Mouse (Mus musculus) gastrocnemius, postnatal 10 days (tissue): Measurements from ENCODE around the gene Mettl5. TPM values are rescaled to one million over a fixed set of nuclear protein-coding genes. Genes with fewer than 3 reads are reported as not detected.

Source experiments
- DNase-seq: peaks from one replicate; pipeline ENCODE4 v3.0.0; 2021; ENCODE audit warnings: mixed read lengths
- total RNA-seq, 2 experiments: library from RNA; stranded (reverse); gene quantifications; 2 replicates each; pipeline ENCODE4 v1.2.3; 2021

Gene Mettl5
- total RNA-seq, 2 experiments from 2014 or later = 19.6 to 21.4 TPM

DNA sequence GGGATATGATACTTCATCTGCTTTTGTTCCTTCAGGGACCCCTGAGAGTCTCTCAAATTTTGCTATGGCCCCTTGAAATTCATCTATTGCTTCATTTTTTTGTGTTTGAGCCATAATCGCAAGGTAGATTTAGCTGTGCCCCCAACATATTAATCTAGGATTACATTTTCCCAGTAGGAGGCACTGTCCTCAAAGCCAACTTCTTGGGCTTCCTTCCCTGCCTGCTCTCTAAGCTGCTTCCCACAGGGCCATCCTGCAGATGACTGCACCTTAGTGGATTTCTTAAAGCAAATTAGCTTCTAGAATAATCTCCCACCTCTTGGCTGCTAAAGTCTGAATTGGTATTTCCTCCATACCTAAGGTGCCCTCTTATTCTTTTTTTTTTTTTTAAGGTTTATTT lies 27.5 kb downstream of the Mettl5 start:
- DNase-seq = no peak

DNA sequence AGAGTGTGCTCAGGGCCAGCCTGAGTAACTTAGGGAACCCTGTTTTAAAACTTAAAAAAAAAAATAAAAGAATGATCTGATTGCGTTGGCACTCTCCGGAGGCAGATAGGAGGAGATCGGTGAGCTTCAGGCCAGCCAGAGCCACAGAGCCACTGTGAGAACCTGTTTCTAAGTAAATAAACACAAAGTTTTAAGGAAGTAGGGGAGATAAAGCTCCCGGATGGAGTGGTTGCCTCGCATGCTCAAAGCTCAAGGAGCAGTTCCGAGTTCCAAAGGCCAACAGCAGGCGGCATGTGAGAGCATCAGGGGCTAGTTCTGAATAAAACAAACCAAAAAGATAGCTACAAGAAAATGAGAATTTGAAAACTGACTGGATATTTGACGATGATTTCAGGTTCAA lies 29.0 kb downstream of the Mettl5 start:
- no peak for DNase-seq

DNA sequence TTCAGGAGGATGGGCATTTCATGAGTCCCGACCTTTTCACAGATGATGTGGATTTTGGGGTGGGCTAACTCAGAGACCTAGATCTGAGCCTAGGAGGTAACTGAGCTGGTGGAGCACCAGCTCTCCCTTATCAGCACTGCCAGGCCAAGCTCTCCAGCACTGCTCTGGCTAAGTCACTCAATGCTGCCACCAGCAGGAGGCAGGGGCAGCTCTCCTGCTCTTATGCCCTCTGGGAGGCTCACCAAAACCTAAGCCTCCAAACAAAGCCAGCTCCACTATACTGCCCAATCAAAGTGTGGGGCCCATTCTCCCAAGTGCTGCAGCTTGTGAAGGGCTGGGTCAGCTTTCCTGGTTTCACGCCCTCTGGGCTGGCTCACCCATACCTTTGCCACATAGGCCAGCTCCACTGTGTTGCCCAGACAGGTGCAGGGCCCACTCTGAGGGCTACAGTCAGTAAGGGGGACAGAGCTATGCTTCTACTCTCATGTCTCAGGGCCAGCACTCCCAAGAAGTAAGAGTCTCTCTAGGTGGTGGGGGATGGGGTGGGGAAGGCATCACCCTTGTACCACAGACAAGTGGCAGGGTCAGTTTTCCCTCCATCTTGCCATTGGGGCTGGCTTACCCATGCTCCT lies 33.9 kb downstream of the Mettl5 start:
- no peak for DNase-seq

DNA sequence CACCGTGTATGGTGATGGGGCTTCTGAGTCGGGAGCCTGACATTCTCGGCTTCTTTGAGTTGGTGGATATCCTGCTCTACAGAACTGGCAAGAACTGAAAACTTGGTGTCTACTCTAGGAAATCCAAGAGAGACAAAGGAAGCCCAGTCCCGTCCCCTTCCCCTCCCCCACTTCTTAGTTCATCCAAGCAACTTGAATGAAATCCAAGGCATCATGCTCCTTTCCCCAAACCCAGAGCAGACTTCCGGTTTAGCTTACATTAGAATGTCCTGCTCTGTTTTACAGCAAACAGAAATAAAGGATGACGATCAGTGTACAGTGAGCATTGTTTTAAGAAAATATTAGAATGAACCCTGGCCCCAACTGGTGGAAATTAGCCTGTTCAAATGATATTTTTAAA lies 36.2 kb downstream of the Mettl5 start:
- DNase-seq = no peak

DNA sequence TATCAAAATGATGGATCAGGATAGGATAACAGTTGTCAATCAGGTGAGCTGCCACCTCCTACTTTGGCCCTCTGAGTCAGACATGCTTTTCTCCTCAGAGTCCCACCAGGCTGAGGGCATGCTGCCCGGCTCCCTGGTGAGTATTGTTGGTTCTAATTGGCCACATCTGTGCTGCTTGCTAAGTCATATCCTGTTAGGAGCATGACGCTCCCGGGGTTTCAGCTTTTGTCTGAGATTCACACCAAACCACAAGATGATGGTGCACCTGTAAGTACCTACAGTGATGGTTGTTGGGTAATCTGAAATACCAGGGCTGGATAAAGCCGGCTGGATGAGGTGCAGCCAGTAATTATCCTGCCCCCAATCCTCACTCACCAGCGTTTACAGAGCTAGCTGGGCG lies 45.2 kb downstream of the Mettl5 start:
- no peak for DNase-seq

DNA sequence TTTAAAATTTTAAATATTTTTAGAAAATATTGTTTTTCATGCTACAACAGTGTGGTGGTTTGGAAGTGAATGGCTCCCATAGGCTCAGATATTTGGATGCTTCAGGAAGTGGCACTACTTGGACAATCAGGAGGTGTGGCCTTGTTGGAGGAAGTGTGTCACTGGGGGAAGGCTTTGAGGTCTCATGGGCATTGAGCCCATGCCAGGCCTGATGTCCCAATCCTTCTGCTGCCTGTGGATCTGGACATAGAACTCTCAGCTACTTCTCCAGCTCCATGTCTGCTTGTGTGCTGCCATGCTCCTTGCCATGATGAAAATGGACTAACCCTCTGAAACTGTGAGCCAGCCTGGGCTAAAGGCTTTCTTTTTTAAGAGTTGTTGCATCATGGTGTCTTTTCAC lies 46.7 kb downstream of the Mettl5 start:
- no peak for DNase-seq

DNA sequence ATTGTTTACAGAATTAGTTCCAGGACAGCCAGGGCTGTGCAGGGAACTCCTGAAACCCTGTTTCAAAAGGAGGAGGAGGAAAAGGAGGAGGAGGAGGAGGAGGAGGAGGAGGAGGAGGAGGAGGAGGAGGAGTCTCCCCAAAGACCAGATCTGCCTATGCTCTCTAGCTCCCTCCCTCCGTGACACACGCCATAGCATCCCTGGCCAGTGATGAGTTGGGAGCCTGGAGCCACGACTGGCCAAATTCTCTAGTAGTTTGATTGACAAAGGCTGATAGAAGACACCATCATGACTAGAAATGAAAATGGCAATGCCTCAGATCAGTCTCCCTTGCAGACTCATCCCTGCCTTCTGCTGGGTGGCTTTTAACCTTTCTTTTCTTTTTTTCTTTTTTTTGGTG lies 47.4 kb downstream of the Mettl5 start:
- DNase-seq = no peak

DNA sequence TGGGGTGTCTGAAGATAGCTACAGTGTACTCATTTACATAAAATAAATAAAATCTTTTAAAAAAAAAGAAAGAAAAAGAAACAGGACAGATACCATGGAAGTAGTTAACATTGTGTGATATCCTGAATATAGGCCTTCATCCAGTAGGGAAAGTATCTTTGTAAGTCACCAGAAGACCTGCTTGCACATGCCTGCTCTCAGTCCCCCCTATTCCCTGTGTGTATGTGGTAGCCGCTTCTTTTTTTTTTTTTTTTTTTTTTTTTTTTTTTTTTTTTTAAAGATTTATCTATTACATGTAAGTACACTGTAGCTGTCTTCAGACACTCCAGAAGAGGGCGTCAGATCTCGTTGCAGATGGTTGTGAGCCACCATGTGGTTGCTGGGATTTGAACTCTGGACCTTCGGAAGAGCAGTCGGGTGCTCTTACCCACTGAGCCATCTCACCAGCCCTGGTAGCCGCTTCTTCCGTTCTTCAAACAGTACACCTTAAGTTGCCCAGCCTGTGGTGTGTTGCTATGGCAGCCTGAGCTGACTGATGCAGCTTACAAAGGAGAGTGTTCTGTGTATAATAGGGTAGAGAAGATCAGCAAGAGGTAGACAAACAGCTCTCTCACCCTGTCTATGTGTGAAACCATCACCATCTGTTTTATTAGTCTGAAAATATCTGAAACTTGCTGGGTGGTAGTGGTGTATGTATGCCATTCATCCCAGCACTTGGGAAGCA lies 48.0 kb downstream of the Mettl5 start:
- no peak for DNase-seq

DNA sequence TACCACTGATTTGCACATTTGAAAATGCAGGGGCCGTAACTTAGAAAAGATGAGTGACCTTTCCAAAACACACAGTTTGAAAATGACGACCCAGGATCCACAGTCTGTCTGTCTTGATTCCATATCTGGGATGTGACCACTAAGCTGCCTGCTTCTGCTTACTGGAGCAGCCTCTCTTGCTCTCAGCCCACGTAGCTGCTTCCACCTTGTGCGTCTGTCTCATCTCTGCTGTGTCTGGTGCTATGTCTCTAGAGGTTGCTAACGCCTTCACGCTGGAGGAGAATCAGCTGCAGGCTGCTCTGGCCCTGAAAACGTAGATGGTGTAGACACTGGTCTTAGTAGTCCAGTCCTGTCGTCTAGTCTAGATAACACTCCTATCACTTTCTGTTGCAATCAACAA lies 55.3 kb downstream of the Mettl5 start:
- no peak for DNase-seq

DNA sequence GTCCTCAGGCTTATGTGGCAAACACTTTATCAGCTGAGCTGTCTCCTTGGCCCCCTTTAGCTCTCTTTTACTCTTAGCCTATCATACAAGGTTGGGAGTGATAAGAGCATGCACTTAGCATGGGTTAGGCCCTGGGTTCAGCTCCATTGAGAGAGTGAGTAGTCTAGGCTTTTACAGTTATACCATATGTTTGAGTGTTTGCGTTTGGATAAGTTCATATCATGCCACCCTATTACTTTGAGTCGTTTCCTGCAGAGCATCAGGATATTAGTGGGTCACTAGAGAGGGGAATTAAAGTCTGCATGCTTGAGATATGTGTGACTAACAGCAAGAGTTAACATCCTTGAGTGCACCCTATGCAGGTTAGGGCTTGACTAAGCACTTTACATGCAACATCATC lies 55.7 kb downstream of the Mettl5 start:
- no peak for DNase-seq

DNA sequence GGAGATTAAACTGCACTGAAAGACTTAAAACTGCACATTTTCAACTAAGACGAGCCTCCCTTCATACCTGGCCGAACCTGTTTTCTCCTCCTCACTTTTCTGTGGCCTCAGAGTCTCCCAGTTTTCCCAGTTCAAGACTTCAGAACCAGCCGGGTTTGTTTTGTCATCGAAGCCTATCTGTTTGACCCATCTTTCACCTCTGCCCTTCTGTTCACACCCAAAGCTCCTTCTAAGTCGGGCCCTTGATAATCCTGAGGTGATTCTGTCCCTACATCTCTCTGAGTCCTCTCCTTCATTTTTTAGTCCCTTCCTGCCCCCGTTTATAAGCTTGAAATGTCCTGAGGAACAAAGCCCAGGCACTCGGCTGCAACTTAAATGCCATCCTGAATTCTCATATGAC lies 57.4 kb downstream of the Mettl5 start:
- no peak for DNase-seq

DNA sequence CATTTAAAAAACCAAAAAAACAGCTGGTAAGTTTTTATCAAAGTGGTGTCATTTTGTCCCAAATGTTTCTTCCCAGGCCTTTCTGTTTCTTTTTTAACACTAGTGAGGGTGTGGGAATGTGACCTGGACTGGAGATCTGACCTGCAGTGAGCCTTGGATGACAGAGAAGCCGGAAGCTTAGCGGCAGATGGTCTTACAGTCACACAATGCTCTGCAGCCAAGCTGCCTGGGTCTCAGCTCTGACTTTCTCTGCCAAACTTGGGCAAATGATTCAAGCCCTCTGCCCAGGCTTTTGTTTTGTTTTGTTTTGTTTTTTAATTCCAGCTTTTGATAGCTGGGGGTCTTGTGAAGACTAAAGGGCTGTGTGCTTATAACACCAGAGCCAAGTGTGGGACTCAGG lies 59.0 kb downstream of the Mettl5 start:
- no peak for DNase-seq

DNA sequence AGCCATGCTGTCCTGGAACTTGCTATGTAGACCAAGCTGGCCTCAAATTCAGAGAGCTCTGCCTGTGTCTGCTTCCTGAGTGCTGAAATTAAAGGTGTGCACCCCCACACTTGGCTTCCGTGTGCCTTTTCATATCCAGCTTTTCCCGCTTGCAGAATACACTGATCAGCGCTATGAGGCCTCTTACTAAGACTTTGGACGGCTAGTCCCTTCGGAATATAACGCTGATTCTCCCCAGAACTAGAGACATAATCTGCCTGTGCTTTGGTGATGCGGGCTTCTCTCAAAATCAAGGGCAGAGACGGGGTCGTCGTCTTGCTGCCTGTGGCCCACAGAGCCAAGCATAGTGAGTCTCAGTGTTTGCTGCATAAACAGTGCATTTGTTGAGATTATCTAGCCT lies 59.5 kb downstream of the Mettl5 start:
- no peak for DNase-seq

DNA sequence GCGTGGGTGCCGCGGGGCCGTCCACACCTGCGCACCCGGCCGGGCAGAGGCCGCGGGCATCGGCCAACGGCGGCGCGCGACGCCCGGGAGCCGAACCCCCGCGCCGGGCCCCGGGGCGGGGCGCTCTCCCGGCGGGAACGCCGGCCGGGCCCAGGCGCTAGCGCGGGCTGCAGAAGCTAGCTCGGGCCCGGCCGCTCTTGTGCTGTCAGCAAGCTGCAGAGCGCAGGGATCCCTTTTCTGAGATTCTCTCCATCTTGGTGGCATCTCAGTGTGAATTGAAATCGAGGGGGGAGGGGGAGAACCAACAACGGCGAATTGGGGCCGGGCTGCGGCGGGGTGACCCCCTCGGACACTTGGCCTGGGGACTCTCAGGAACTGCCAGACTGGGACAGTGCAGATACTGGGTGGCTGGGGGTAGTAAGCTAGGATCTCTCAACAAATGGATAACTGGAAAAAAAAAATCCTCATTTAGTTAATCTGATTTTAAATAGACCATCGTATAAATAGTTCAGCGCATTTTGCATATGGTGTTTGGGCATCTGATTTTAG lies 62.2 kb downstream of the Mettl5 start:
- peak; percentile 47 for DNase-seq

DNA sequence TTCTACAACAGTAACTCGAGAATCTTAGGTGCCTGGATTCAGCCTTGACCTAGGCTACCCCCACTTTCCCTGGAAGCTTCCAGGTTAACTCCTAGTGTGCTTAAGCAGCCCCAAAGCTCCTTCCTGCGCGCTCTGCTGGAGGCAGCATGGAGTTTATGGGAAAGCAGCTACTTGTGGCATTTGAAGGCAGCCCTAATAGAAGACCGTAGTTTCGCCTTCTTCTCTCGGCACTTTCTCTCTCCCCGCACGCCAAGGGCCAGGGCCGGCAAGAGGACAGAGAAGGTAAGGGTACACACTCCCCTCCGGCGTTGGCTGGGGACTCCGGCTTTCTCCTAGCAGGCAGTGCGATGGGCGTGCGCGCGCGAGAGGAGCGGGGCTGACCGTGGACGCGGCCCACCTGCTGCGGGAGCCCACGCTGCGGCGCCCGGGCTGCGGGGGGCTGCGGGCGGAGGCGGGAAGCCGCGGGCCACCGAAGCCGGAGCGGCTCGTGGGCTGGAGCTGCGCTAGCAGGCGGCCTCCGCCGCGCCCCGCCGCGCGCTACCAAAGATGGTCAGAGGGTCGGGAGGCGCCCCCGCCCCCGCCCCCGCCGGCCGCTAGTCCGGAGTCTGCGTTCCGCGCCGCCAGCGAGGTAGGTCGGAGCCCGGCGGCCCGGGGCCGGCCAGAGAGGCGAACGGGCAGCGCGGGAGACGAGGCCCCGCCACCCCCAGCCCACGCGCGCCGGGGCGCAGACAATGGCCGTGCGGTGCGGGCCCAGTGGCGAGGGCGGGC lies 62.9 kb downstream of the Mettl5 start:
- peak; percentile 50 for DNase-seq

DNA sequence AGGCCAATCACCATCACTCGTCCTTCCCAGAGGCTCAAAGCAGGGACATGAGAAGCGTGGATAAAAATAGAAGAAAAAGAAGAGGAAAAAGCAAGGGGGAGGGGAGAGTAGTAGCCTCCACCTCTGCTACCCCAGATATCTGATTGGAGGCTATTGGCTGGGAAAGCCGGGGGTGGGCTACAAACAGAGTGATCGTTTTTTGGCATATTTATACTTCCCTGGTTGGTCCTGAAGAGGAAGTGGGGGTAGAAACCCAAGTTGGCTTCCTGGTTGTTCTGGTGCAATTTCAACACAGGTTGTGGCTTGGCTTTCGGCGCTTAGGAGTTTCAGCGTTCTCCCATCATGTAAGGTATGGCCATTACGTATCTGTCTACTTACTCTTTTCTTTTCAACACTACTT lies 63.7 kb downstream of the Mettl5 start, which contains the start of gene Klhl23:
Gene Klhl23, plus strand, starts transcription at position 234 of the 400 bp plus-strand sequence.
- no peak for DNase-seq

Other genes with a start within 250 kb of the Mettl5 start
- gene Bbs5, start 238.4 kb downstream of the Mettl5 start, total RNA-seq = 1 to 10 TPM; 4.0 to 4.3 TPM
- gene Klhl41, start 215.5 kb downstream of the Mettl5 start, total RNA-seq = 100 to 1,000 TPM; 508 to 520 TPM
- 10 to 100 TPM; 11.0 to 12.7 TPM for gene Fastkd1, start 172.1 kb downstream of the Mettl5 start, total RNA-seq
- 10 to 100 TPM; 36.9 to 41.6 TPM for gene Ppig, start 163.1 kb downstream of the Mettl5 start, total RNA-seq
- gene Ccdc173, start 96.0 kb downstream of the Mettl5 start, total RNA-seq = under 1 TPM; 0.54 to 0.65 TPM
- 1 to 10 TPM; 8.6 to 8.9 TPM for gene Phospho2, start 96.0 kb downstream of the Mettl5 start, total RNA-seq
- gene Klhl23, start 63.7 kb downstream of the Mettl5 start, total RNA-seq = 10 to 100 TPM; 19.8 to 20.9 TPM
- 100 to 1,000 TPM; 102 to 114 TPM for gene Ssb, start 24.1 kb downstream of the Mettl5 start, total RNA-seq
- gene Ubr3, start 11.6 kb upstream of the Mettl5 start, total RNA-seq = 100 to 1,000 TPM; 106 to 107 TPM
- under 1 TPM in 1 of 2 experiments, not detected in 1; 0.09 TPM for gene Myo3b, start 153.5 kb upstream of the Mettl5 start, total RNA-seq